Mouse (Mus musculus): Measurements from ENCODE around the gene Gm13696. TPM values are rescaled to one million over a fixed set of nuclear protein-coding genes. Genes with fewer than 3 reads are reported as not detected.

Gene Gm13696
- polyA plus RNA-seq, 1 experiment from 2014 or later: not detected

Other genes with a start within 250 kb of the Gm13696 start
- 74.0 and 78.7 TPM in 2 replicates for gene Itgav, start 248.7 kb upstream of the Gm13696 start, polyA plus RNA-seq (2016; fragmentation: Nextera tagmentation; extraction: Ambion mirVana)
- 18.3 TPM in 2 replicates for gene Fam171b, start 160.5 kb upstream of the Gm13696 start, polyA plus RNA-seq (2016; fragmentation: Nextera tagmentation; extraction: Ambion mirVana)
- not detected in 2 replicates for gene Zswim2, start 31.9 kb upstream of the Gm13696 start, polyA plus RNA-seq (2016; fragmentation: Nextera tagmentation; extraction: Ambion mirVana)
- not detected in 2 replicates for gene Gm13698, start 17.4 kb upstream of the Gm13696 start, polyA plus RNA-seq (2016; fragmentation: Nextera tagmentation; extraction: Ambion mirVana)
- not detected in 2 replicates for gene Gm13693, start 11.6 kb upstream of the Gm13696 start, polyA plus RNA-seq (2016; fragmentation: Nextera tagmentation; extraction: Ambion mirVana)
- not detected in 2 replicates for gene Gm13695, start 5.8 kb upstream of the Gm13696 start, polyA plus RNA-seq (2016; fragmentation: Nextera tagmentation; extraction: Ambion mirVana)
- not detected in 2 replicates for gene Gm13694, start 5.8 kb downstream of the Gm13696 start, polyA plus RNA-seq (2016; fragmentation: Nextera tagmentation; extraction: Ambion mirVana)
- not detected in 2 replicates for gene Gm13697, start 11.6 kb downstream of the Gm13696 start, polyA plus RNA-seq (2016; fragmentation: Nextera tagmentation; extraction: Ambion mirVana)
- gene Gm13691, start 17.4 kb downstream of the Gm13696 start, polyA plus RNA-seq (2016; fragmentation: Nextera tagmentation; extraction: Ambion mirVana): not detected in 2 replicates

Data from limb, embryonic 12.5 days (tissue).